Mouse (Mus musculus) liver, adult 2 months (tissue): ENCODE measurements around the gene Kmt2d. TPM values are rescaled to one million over a fixed set of nuclear protein-coding genes. Genes with fewer than 3 reads are reported as not detected.
A peak's percentile ranks its signal among the peaks of the same experiment; 100 is the strongest.

Experiments
- DNase-seq: peaks from one replicate; pipeline ENCODE4 v3.0.0-alpha.2; 2011; ENCODE audit warnings: low read depth, low spot score; ENCODE audit errors: extremely low read depth
- H3K27ac ChIP-seq: fragments of 200-500 bp; replicated peaks from 2 replicates; pipeline ENCODE4 v1.5.1; 2012; ENCODE audit warnings: low read depth, mild to moderate bottlenecking, control low read depth, inconsistent platforms, low read length; ENCODE audit not compliant: insufficient read depth
- H3K27me3 ChIP-seq: fragments of 200-500 bp; 2 replicates; pipeline ENCODE4 v1.6.1; 2012; ENCODE audit warnings: mild to moderate bottlenecking, moderate library complexity, low read length, inconsistent platforms; ENCODE audit not compliant: control insufficient read depth, insufficient read depth
- H3K36me3 ChIP-seq: fragments of 200-500 bp; 2 replicates; pipeline ENCODE4 v1.6.1; 2012; ENCODE audit warnings: low read length, inconsistent platforms; ENCODE audit not compliant: control insufficient read depth, insufficient read depth
- H3K4me1 ChIP-seq: fragments of 200-500 bp; 2 replicates; pipeline ENCODE4 v1.6.1; 2011; ENCODE audit warnings: low read length; ENCODE audit not compliant: control insufficient read depth, insufficient read depth
- H3K4me3 ChIP-seq: fragments of 200-500 bp; 2 replicates; pipeline ENCODE4 v1.5.1; 2011; ENCODE audit warnings: low read depth, mild to moderate bottlenecking, control low read depth, low read length, moderate library complexity; ENCODE audit not compliant: insufficient read depth
- H3K79me2 ChIP-seq: fragments of 200-500 bp; 2 replicates; pipeline ENCODE4 v1.6.1; 2012; ENCODE audit warnings: inconsistent platforms, mild to moderate bottlenecking, low read length, moderate library complexity; ENCODE audit not compliant: control insufficient read depth, insufficient read depth
- H3K9ac ChIP-seq: fragments of 200-500 bp; 2 replicates; pipeline ENCODE4 v1.6.1; 2012; ENCODE audit warnings: low read depth, mild to moderate bottlenecking, control low read depth, inconsistent platforms, low read length
- CTCF ChIP-seq: fragments of 200-500 bp; IDR thresholded peaks from 2 replicates; pipeline ENCODE4 v1.5.1; 2011; ENCODE audit warnings: low read depth, low read length, control low read depth
- POLR2A ChIP-seq: fragments of 200-500 bp; IDR thresholded peaks from 2 replicates; pipeline ENCODE4 v1.6.1; 2011; ENCODE audit warnings: low read length, control low read depth; ENCODE audit not compliant: insufficient read depth; ENCODE audit errors: extremely low read depth
- WGBS: fragments of 180-500 bp; shearing (Covaris S2); methylation state at CpG from one replicate; pipeline ENCODE4 v1.1.7; 2018; 5-methylcytosine and 5-hydroxymethylcytosine counted together
- polyA plus RNA-seq: library from polyadenylated mRNA; depleted of rRNA; stranded (reverse); fragments of >200 nt; gene quantifications from 2 replicates; pipeline ENCODE4 v1.2.3, GENCODE M21; 2012
- total RNA-seq: library from RNA; depleted of rRNA; stranded (reverse); fragments of >200 nt; gene quantifications from 2 replicates; pipeline ENCODE4 v1.2.3, GENCODE M21; 2014

Kmt2d gene
- total and polyA plus RNA-seq, 2 experiments: 6.6 to 10.3 TPM

DNA sequence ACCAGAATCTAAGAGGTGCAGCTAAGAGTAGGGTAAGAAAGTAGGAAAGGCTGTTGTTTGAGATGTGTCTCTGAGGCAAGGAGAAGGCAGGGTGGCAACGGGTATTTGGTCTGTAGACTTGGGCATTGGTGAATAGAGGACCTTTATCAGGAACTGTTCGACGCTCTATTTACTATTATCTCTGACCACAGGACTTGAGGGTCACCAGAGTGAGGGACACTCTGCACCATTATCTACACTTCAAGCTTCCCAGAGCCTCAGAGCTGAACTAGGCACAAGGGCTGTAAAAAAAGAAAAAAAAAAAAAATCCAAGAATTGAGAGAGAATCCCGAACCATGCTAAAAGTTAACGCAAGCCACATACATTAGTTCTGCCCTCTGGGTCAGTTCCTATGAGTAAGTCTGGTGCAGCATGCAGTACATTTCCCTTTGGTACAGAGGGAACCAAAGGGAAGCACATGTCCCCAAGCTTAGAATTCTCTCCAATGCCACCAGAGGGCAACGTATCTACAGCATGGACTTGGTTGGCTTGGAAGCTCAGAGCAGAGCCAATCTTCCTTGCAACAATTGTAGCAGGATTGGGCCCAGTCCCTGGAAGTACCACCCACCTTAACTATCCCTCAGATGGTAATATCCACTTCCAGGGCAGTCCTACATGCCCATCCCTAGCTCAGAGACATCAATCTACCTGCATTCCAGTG is 21.1 kb upstream of the Kmt2d start:
- DNase-seq: peak; percentile 77
- H3K9ac ChIP-seq: no peak overlapping the region
- no peak overlapping the region for H3K27ac ChIP-seq
- H3K4me1 ChIP-seq: 0 out of 2 replicates have a peak, but pooled peaks cover 1% of the 10 kb centered on the region
- TF ChIP-seq POLR2A (no peak), CTCF (peak; percentile 61; the same call in 1 of the 2 replicates)
- 26% methylated on average over 6 of the region's 6 CpGs for WGBS
- H3K36me3 ChIP-seq: no peaks in the 10 kb centered on the region
- no peaks in the 10 kb centered on the region for H3K79me2 ChIP-seq
- no peak overlapping the region for H3K4me3 ChIP-seq
- peaks cover 17% of the 10 kb centered on the region for H3K27me3 ChIP-seq

DNA sequence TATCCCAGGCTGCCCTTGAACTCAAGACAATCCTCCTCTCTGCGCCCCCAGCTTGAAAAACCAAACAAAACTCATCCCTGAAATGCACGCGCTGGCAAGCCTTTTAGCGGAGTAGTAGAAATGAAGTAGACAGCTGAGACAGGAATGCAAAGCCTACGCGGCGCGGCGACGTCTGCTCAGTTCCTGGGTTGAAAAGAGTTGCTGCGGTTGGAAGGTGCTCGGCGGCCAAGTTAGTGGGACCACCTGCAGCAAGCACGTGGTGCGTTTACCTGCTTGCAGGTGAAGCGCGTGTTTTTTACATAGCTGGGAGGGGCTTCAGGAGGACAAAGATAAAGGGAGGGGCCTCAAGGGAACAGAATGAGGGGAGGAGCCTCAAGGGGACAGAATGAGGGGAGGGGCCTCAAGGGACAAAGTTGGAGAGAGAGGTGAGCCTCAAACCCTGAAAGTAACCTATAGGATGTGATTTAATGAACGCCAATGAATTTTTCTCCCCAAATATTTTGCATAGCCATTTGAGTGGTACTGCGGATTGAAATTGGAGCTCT is 20.3 kb upstream of the Kmt2d start:
- no peaks in the 10 kb centered on the region for H3K36me3 ChIP-seq
- H3K79me2 ChIP-seq: no peaks in the 10 kb centered on the region
- no peak overlapping the region for H3K9ac ChIP-seq
- no peak overlapping the region for H3K27ac ChIP-seq
- peaks cover 16% of the 10 kb centered on the region for H3K27me3 ChIP-seq
- H3K4me3 ChIP-seq: no peak overlapping the region
- WGBS: 41% methylated on average over 19 of the region's 19 CpGs
- DNase-seq: no peak
- TF ChIP-seq CTCF: no peak
- 0 out of 2 replicates have a peak, but pooled peaks cover 1% of the 10 kb centered on the region for H3K4me1 ChIP-seq

DNA sequence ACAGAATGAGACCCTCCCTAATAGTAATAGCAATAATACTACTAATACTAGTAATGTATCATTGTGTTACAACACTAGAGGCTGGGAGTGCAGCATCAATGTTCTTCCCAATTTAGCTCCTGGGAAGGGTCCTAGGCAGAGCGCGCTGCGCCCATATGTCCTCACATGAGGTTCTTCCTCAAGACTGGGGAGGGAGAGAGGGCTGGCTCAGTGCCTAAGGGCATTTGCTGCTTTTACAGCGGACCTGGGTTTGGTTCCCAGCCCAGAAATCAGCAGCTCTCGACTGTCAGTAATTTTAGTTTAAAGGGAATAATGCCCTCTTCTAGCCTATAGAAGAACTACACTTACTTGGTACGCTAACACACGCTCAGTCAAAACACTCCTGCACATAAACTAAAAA is 16.5 kb upstream of the Kmt2d start:
- H3K4me1 ChIP-seq: no peaks in the 10 kb centered on the region
- TF ChIP-seq POLR2A: no peak
- TF ChIP-seq CTCF: no peak
- no peak overlapping the region for H3K9ac ChIP-seq
- DNase-seq: no peak
- WGBS: 89% methylated on average over 7 of the region's 7 CpGs
- no peak overlapping the region for H3K27ac ChIP-seq
- no peaks in the 10 kb centered on the region for H3K79me2 ChIP-seq
- H3K4me3 ChIP-seq: no peak overlapping the region
- no peaks in the 10 kb centered on the region for H3K36me3 ChIP-seq
- H3K27me3 ChIP-seq: no peaks in the 10 kb centered on the region

DNA sequence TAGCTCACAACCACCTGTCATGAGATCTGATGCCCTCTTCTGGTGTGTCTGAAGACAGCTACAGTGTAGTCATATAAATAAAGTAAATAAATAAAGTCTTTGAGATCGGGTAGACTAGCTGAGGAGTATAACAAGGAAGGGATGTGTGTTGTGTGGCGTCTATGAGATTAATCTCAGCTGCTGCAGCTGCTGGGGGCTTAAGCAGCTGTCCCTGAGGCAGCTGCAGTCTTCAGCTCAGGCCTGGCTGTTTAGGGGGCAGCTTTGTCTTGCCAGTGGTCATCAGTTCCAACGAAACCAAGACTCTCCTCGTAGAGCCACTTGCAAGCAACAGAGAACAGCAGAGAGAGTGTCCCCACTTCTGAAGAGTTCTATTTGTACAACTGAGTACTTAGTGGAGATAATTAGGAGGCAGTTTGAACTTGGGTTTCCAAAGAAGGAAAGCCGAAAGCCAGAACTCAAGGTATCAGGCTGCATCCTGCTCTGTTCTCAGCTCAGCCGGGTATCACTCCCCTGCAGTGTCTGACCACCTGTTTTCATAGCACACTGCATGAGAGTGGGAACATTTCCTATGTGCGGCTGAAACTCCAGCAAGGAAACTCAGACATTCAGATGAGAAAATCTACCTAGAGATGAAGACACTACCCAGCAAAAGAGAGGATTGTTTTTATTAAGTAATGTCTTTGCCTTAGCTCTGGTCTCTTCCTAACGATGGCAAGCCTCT is 15.8 kb upstream of the Kmt2d start:
- H3K27ac ChIP-seq: no peak overlapping the region
- H3K79me2 ChIP-seq: no peaks in the 10 kb centered on the region
- no peaks in the 10 kb centered on the region for H3K36me3 ChIP-seq
- no peak for DNase-seq
- no peak overlapping the region for H3K4me3 ChIP-seq
- H3K27me3 ChIP-seq: no peaks in the 10 kb centered on the region
- no peak for TF ChIP-seq CTCF
- TF ChIP-seq POLR2A: no peak
- no peak overlapping the region for H3K9ac ChIP-seq
- WGBS: 82% methylated on average over 8 of the region's 8 CpGs
- no peaks in the 10 kb centered on the region for H3K4me1 ChIP-seq

DNA sequence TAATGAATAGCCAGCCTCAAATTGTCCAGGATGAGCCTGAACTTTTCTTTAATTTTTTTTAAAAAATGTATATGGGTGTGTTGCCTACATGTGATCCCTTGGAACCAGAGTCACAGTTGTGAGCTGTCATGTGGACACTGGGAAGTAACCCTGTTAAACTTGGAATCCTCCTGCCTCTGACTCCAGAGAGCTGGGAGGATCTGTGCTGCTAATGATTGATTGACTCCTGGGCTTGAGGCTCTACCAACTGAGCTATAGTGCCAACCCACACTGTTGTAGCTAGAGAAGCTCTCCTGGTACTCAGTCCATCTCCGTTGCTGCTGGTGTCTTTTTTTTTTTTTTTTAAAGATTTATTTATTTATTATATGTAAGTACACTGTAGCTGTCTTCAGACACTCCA is 13.1 kb upstream of the Kmt2d start:
- WGBS: 92% methylated on average over 1 of the region's 1 CpGs
- Histone ChIP-seq H3K27me3 (no peaks in the 10 kb centered on the region), H3K4me3 (no peak overlapping the region), H3K36me3 (no peaks in the 10 kb centered on the region), H3K27ac (no peak overlapping the region), H3K79me2 (no peaks in the 10 kb centered on the region), H3K4me1 (no peaks in the 10 kb centered on the region), H3K9ac (no peak overlapping the region)
- TF ChIP-seq POLR2A: no peak
- no peak for TF ChIP-seq CTCF
- DNase-seq: no peak

DNA sequence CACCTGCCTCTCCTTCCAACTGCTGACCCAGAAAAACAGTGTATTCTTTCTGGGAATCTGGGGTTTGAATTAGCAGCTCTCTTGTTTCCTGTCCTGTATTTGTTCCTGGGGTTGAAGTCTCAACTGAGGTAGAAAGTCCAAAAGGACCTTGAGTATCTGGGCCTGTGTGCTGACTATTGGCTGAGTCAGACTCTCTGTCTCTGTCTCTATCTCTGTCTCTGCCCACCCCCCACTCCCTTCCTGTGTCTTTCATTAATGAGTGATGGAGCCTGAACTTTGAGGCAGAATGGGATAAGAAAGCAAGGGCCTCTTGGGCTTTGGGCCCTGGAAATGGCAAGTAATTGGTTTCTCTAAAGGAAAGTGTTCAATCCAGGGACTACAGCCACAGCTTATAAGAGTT is 12.7 kb upstream of the Kmt2d start:
- no peaks in the 10 kb centered on the region for H3K27me3 ChIP-seq
- no peak for TF ChIP-seq POLR2A
- TF ChIP-seq CTCF: no peak
- H3K4me3 ChIP-seq: no peak overlapping the region
- no peak overlapping the region for H3K27ac ChIP-seq
- no peak for DNase-seq
- H3K4me1 ChIP-seq: no peaks in the 10 kb centered on the region
- H3K79me2 ChIP-seq: no peaks in the 10 kb centered on the region
- no peak overlapping the region for H3K9ac ChIP-seq
- H3K36me3 ChIP-seq: no peaks in the 10 kb centered on the region
